Mouse (Mus musculus) heart, adult 2 months (tissue): ENCODE measurements at regions not wholly inside any gene's neighbourhood (a gene's known extent, or its start where the extent isn't known, plus 50 kb on each side); places are given as distances from the start of the nearest gene placed in this dataset.

Experiments
- CTCF ChIP-seq: fragments of 200-600 bp; IDR thresholded peaks from 2 replicates; pipeline ENCODE4 v1.8.1; 2022; ENCODE audit warnings: antibody characterized with exemption, mild to moderate bottlenecking, moderate library complexity
- EP300 ChIP-seq: fragments of 200-500 bp; IDR thresholded peaks from 2 replicates; pipeline ENCODE4 v1.6.1; 2011; ENCODE audit warnings: low read depth, low read length, control low read depth; ENCODE audit not compliant: insufficient read depth
- POLR2A ChIP-seq: fragments of 200-500 bp; IDR thresholded peaks from 2 replicates; pipeline ENCODE4 v1.6.1; 2011; ENCODE audit warnings: mild to moderate bottlenecking, low read depth, low read length, control low read depth; ENCODE audit not compliant: insufficient read depth

DNA sequence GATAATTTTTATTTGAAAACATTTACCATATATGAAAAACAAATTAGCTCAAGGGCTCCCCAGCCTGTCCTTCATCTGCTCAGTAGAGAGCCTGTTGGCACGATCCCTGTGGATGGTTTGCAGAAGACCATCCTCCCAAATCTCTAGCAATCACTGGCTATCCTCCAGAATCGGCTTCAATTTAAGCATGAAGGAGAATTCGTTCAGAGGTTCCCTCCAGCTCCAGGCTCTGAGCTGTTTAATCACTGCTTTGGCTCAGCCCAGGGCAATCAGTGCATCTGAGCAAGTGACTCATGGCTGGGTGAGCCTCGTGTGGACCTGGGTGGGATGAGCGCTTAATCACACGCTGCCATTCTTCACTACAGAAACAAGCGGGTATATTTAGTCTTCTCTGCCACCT lies 63.4 kb upstream of the Syt1 start:
- no peak for TF ChIP-seq CTCF
- TF ChIP-seq POLR2A = no peak
- TF ChIP-seq EP300 = no peak
